Mouse (Mus musculus) forebrain, embryonic 10.5 days (tissue): Measurements from ENCODE around the gene Irgm2. TPM values are rescaled to one million over a fixed set of nuclear protein-coding genes. Genes with fewer than 3 reads are reported as not detected.
"Not testable (repeated sequence)": the region's sequence is repeated elsewhere in the genome, so short reads cannot be mapped to it uniquely, and the experiment has no call there.

Experiments
- DNase-seq: peaks from one replicate; pipeline ENCODE4 v3.0.0-alpha.2; 2017; ENCODE audit warnings: low spot score; ENCODE audit errors: extremely low spot score
- H3K27ac ChIP-seq: fragments of 300-500 bp; sonication (generic); 2 replicates; pipeline ENCODE4 v1.5.1; 2016; ENCODE audit warnings: mild to moderate bottlenecking
- H3K27me3 ChIP-seq: fragments of 300-500 bp; sonication (generic); 2 replicates; pipeline ENCODE4 v1.6.1; 2016; ENCODE audit warnings: mild to moderate bottlenecking; ENCODE audit not compliant: poor library complexity, severe bottlenecking
- H3K36me3 ChIP-seq: fragments of 300-500 bp; sonication (generic); replicated peaks from 2 replicates; pipeline ENCODE4 v1.6.1; 2016; ENCODE audit warnings: mild to moderate bottlenecking, moderate library complexity
- H3K4me1 ChIP-seq: fragments of 300-500 bp; sonication (generic); 2 replicates; pipeline ENCODE4 v1.6.1; 2016
- H3K4me3 ChIP-seq: fragments of 300-500 bp; sonication (generic); 2 replicates; pipeline ENCODE4 v1.5.1; 2016; ENCODE audit warnings: mild to moderate bottlenecking, moderate library complexity
- H3K9me3 ChIP-seq: fragments of 300-500 bp; sonication (generic); 2 replicates; pipeline ENCODE4 v1.6.1; 2016; ENCODE audit warnings: mild to moderate bottlenecking, moderate library complexity
- WGBS: fragments of 180-500 bp; shearing (Covaris S2); methylation state at CpG from one replicate; pipeline ENCODE4 v1.1.7; 2016; 5-methylcytosine and 5-hydroxymethylcytosine counted together
- polyA plus RNA-seq: library from polyadenylated mRNA; unstranded; fragments of >200 nt; fragmentation: Nextera tagmentation; extraction: Ambion mirVana; gene quantifications from 2 replicates; pipeline ENCODE4 v1.2.1, GENCODE M21; 2016

The Irgm2 gene
- polyA plus RNA-seq, 1 experiment from 2014 or later: 0.20 TPM

DNA sequence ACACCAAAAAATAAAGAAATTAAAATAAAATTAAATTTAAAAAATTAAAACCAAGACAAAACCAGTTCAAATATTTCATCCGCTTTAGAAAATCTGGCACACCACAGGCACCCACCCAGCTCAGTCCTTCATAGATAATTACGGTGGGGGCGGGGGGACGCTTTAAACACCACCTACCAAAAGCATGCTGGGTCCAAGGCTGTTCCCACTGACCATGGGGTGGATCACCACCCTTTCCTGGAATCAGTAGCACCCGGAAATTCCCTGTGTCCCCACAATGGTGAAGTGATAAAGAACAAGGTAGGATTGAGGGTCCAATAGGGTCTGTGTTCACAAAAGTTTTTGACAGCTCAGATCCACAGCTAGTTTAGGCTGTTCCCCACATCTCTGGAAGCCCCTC is 16.4 kb downstream of the Irgm2 start:
- H3K9me3 ChIP-seq: no peaks in the 10 kb centered on the region
- H3K4me1 ChIP-seq: peaks cover 19% of the 10 kb centered on the region
- H3K27me3 ChIP-seq: peaks cover 5% of the 10 kb centered on the region
- no peaks in the 10 kb centered on the region for H3K36me3 ChIP-seq
- 88% methylated on average over 5 of the region's 5 CpGs for WGBS
- no peak overlapping the region for H3K4me3 ChIP-seq
- H3K27ac ChIP-seq: no peak overlapping the region
- DNase-seq: no peak

- Histone ChIP-seq H3K4me1 (peaks cover 8% of the 10 kb centered on the region), H3K27me3 (peaks cover 5% of the 10 kb centered on the region), H3K36me3 (no peaks in the 10 kb centered on the region), H3K4me3 (no peak overlapping the region), H3K27ac (no peak overlapping the region), H3K9me3 (no peaks in the 10 kb centered on the region)
- 89% methylated on average over 6 of the region's 6 CpGs for WGBS
- no peak for DNase-seq
Observed at GRCm38 (mm10) chr11:58216823-58217222, 17.4 kb downstream of the Irgm2 start.

DNA sequence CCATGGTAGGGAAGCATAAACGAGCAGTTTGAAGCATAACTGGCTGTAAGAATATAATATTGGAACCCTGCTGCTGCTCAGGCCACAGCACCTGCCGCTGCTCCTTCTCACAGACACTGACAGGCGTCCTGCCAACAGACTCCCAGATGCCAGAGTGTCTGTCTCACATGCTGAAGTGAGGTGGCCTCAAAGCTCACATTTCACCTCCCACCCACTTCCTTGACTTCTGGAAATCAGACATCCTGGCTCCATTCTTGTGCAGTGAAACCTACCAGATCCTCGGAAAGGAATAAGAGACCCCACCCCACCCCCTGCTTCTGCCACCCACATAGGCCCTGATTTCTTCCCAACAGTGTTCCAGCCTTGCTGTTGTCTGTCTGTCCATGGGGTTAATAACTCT is 24.3 kb downstream of the Irgm2 start:
- peaks cover 3% of the 10 kb centered on the region; the same call in 1 of the 2 replicates for H3K4me1 ChIP-seq
- H3K4me3 ChIP-seq: no peak overlapping the region
- 67% methylated on average over 4 of the region's 4 CpGs for WGBS
- H3K36me3 ChIP-seq: no peaks in the 10 kb centered on the region
- H3K27me3 ChIP-seq: no peaks in the 10 kb centered on the region
- no peak overlapping the region for H3K27ac ChIP-seq
- no peak for DNase-seq
- H3K9me3 ChIP-seq: no peaks in the 10 kb centered on the region

GRCm38 (mm10) chr11:58224313-58224712 is 24.9 kb downstream of the Irgm2 start:
- Histone ChIP-seq H3K9me3 (no peaks in the 10 kb centered on the region), H3K27ac (no peak overlapping the region), H3K36me3 (no peaks in the 10 kb centered on the region), H3K4me1 (peaks cover 3% of the 10 kb centered on the region; the same call in 1 of the 2 replicates), H3K27me3 (no peaks in the 10 kb centered on the region), H3K4me3 (no peak overlapping the region)
- no peak for DNase-seq
- 70% methylated on average over 7 of the region's 7 CpGs for WGBS

- not testable (repeated sequence) for H3K4me3 ChIP-seq, DNase-seq, H3K27me3 ChIP-seq, H3K4me1 ChIP-seq, H3K27ac ChIP-seq, H3K36me3 ChIP-seq, H3K9me3 ChIP-seq
- WGBS: 85% methylated on average over 2 of the region's 2 CpGs
Observed at GRCm38 (mm10) chr11:58224872-58225271, 25.5 kb downstream of the Irgm2 start.

DNA sequence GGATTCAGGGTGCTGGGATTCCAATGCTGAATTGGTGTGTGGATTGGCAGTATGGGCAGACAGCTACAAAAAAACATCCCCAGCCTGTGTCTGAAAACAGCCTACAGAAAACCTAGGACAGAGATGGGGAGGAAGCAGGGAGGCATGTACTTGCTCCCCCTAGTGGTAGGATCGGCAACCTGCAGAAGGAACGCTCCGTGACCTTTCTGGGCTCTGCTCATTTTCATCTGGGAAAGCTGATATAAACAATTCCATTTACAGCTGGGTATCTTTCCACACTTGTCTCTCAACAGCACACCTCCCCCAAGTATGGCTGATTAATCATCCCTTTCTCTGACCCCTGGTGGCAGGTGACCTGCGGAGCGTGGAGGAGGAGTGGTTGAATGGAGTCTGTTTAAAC is 26.2 kb downstream of the Irgm2 start:
- H3K27ac ChIP-seq: no peak overlapping the region
- H3K4me3 ChIP-seq: no peak overlapping the region
- no peaks in the 10 kb centered on the region for H3K36me3 ChIP-seq
- 11% methylated on average over 5 of the region's 5 CpGs for WGBS
- H3K4me1 ChIP-seq: peaks cover 3% of the 10 kb centered on the region; the same call in 1 of the 2 replicates
- DNase-seq: peak; percentile 67
- H3K27me3 ChIP-seq: no peaks in the 10 kb centered on the region
- H3K9me3 ChIP-seq: no peaks in the 10 kb centered on the region

DNA sequence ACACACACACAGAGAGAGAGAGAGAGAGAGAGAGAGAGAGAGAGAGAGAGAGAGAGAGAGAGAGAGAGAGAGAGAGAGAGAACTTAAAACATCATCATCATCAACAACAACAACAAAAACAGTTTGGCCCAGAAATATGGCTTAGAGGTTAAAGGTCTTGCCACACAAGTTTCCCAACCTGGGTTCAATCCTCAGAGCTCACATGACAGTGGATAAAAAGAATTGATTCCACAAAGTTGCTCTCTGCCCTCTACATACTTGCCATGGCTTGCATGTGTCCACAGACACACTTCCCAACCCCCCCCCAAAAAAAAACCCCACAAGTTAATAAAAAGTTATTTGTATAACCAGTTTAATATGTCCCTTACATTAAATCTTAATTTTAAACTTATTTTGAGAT is 27.0 kb downstream of the Irgm2 start:
- Histone ChIP-seq H3K9me3 (no peaks in the 10 kb centered on the region), H3K4me1 (peaks cover 3% of the 10 kb centered on the region; the same call in 1 of the 2 replicates), H3K27me3 (no peaks in the 10 kb centered on the region), H3K36me3 (no peaks in the 10 kb centered on the region), H3K4me3 (no peak overlapping the region), H3K27ac (no peak overlapping the region)
- DNase-seq: no peak

DNA sequence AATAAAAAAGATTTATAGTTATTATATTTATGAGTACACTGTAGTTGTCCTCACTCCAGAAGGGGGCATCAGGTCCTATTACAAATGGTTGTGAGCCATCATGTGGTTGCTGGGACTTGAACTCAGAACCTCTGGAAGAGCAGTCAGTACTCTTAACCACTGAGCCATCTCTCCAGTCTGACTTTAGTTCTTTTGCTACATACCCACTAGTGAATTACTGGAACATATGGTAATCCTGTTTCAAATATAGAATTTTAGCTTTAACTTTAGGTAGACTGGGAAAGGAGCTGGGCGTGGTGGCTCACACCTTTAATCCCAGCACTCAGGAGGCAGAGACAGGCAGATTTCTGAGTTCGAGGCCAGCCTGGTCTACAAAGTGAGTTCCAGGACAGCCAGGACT is 28.6 kb downstream of the Irgm2 start:
- DNase-seq, H3K27ac ChIP-seq, H3K9me3 ChIP-seq, H3K4me3 ChIP-seq, H3K4me1 ChIP-seq, H3K27me3 ChIP-seq, H3K36me3 ChIP-seq: not testable (repeated sequence)
- 79% methylated on average over 2 of the region's 2 CpGs for WGBS

DNA sequence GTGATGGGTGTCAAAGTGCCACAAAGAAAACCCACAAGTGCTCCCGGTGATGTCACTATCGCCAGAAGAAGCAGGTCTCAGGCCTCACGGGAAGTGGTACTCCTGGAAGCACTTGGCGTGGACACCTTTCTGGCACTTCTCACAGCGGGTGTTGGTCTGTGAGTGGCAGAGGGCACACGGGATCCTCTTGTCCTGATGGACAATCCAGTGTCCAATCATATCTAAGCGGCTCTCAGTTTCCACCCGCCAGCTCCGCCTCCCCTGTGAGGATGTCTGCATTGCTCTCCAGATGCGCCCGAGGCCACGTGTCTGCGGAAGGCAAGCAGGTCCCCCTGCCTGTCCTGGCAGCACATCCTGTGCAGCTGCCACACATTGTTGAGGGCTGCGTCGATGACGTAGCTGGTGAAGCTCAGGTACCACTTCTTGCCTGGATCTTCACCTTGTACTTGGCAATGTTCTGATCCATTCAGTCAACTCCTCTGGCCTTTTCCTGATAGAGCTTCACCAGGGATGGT is 31.0 kb downstream of the Irgm2 start:
- DNase-seq: no peak
- H3K4me3 ChIP-seq: no peak overlapping the region
- H3K36me3 ChIP-seq: no peaks in the 10 kb centered on the region

DNA sequence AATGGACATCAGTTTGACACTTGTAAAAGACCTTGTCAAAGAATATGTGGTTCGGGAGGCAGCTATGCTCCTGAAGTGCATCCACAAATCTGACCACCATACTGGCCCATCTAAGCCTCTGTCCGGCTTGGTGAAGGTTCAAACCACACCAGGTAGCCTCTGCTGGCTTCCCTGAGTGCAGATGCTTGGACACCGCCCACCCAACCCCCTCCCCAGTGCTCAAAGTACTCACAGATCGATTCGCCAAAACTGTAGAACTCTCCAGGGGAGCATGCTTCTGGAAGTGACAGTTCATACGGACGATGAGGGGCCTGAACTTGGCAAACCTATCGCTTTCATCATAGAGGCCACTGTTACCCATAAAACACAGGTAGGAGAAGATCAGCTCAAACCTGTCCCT is 31.7 kb downstream of the Irgm2 start:
- H3K27ac ChIP-seq: no peak overlapping the region
- DNase-seq: no peak
- H3K36me3 ChIP-seq: no peaks in the 10 kb centered on the region
- H3K4me1 ChIP-seq: peaks cover 5% of the 10 kb centered on the region
- no peaks in the 10 kb centered on the region for H3K9me3 ChIP-seq
- H3K4me3 ChIP-seq: no peak overlapping the region
- WGBS: 94% methylated on average over 8 of the region's 8 CpGs
- H3K27me3 ChIP-seq: peaks cover under 1% of the 10 kb centered on the region; the same call in 1 of the 2 replicates

More for the DNA sequence above, 31.0 kb downstream of the Irgm2 start:
- H3K27ac ChIP-seq: no peak overlapping the region
- no peaks in the 10 kb centered on the region for H3K9me3 ChIP-seq
- no peaks in the 10 kb centered on the region for H3K27me3 ChIP-seq
- WGBS: 73% methylated on average over 16 of the region's 16 CpGs
- peaks cover 5% of the 10 kb centered on the region for H3K4me1 ChIP-seq

GRCm38 (mm10) chr11:58234551-58234950 is 35.1 kb downstream of the Irgm2 start:
- H3K27me3 ChIP-seq, DNase-seq, H3K4me3 ChIP-seq, H3K36me3 ChIP-seq, H3K9me3 ChIP-seq, H3K27ac ChIP-seq: not testable (repeated sequence)
- 90% methylated on average over 3 of the region's 3 CpGs for WGBS
- H3K4me1 ChIP-seq: peaks cover 14% of the 10 kb centered on the region

DNA sequence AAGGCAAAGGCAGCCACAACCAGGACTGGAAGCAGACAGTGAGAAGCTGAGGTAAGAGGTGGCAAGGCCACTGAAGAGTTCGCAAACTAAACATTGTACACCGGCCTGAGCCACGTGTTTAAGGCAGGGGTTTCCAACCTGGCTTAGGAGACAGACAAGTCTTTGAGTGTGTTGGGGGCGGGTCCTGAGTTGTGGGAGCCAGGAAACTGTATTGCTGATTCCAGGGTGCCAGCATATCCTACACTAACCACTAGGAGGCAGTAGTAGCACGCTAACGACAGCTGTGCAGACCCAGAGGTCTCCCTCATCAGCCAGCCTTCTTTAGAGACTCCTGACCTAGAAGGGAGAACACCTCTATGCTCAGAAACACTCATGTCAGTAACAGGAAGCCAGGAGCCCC is 35.7 kb downstream of the Irgm2 start:
- H3K27me3 ChIP-seq: peaks cover 4% of the 10 kb centered on the region; the same call in 1 of the 2 replicates
- H3K9me3 ChIP-seq: no peaks in the 10 kb centered on the region
- H3K4me1 ChIP-seq: peaks cover 15% of the 10 kb centered on the region
- peak; percentile 31 for DNase-seq
- H3K36me3 ChIP-seq: no peaks in the 10 kb centered on the region
- no peak overlapping the region for H3K4me3 ChIP-seq
- H3K27ac ChIP-seq: no peak overlapping the region
- 10% methylated on average over 6 of the region's 6 CpGs for WGBS

DNA sequence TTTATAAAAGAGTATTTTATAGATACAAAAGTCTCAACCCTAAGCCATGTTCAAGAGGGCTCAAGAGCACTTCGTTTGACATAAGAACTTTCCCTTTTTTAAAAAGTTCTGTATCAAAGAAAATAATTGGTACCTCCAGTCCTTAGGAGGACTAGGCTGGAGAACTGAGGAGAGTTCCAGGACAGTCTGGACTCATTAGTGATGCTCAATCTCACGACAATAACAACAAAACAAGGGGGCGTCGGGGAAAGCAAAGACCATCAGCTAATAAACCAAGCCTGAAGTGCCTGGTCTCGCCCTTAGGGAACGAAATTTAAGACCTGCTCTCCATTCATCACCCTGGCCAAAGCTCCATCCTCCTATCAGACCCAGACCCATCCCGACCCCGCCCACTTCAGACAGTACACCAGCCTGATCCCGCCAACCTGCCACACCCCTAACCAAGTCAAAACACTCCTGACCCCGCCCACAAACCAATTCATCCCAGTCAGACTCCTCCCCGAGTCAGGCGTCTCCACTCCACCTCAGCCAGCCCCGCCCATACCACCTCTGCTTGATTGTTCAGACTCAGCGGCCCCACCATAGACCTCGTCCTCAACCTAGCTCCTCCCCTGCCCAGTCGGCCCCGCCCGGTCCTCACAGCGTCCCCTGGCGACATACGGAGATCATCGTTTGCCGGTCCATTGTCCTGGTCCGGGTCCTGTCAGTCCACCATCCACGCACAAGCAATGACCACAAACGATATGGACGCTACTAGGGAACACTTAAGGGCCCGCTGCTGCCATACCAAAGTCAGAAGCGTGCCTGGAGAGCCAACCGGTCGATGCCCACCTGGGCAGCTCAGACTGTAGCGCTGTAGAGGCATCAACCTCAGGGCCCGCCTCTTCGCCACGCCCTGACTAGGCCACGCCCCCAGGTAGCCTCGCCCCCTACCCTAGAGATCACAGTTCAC is 39.7 kb downstream of the Irgm2 start:
- DNase-seq: peak; percentile 79
- peaks cover 9% of the 10 kb centered on the region for H3K4me1 ChIP-seq
- H3K27ac ChIP-seq: peak overlapping the region; percentile 12; the same call in 1 of the 2 replicates
- H3K4me3 ChIP-seq: peak overlapping the region; percentile 58
- H3K36me3 ChIP-seq: no peaks in the 10 kb centered on the region
- WGBS: 1% methylated on average over 37 of the region's 37 CpGs
- H3K9me3 ChIP-seq: no peaks in the 10 kb centered on the region
- peaks cover 4% of the 10 kb centered on the region; the same call in 1 of the 2 replicates for H3K27me3 ChIP-seq
